Mouse (Mus musculus) hindbrain, embryonic 10.5 days (tissue): ENCODE measurements around the gene Olfr665. TPM values are rescaled to one million over a fixed set of nuclear protein-coding genes. Genes with fewer than 3 reads are reported as not detected.
"Not testable (repeated sequence)": the region's sequence is repeated elsewhere in the genome, so short reads cannot be mapped to it uniquely, and the experiment has no call there.

Experiments used
- DNase-seq: peaks from one replicate; pipeline ENCODE4 v3.0.0-alpha.2; 2017; ENCODE audit warnings: low spot score
- H3K27ac ChIP-seq: fragments of 300-500 bp; sonication (generic); 2 replicates; pipeline ENCODE4 v1.5.1; 2016; ENCODE audit warnings: mild to moderate bottlenecking, moderate library complexity
- H3K27me3 ChIP-seq: fragments of 300-500 bp; sonication (generic); 2 replicates; pipeline ENCODE4 v1.6.1; 2016; ENCODE audit warnings: mild to moderate bottlenecking; ENCODE audit not compliant: poor library complexity, insufficient read depth, severe bottlenecking
- H3K36me3 ChIP-seq: fragments of 300-500 bp; sonication (generic); 2 replicates; pipeline ENCODE4 v1.6.1; 2016; ENCODE audit warnings: mild to moderate bottlenecking, moderate library complexity
- H3K4me1 ChIP-seq: fragments of 300-500 bp; sonication (generic); replicated peaks from 2 replicates; pipeline ENCODE4 v1.6.1; 2016; ENCODE audit warnings: mild to moderate bottlenecking
- H3K4me3 ChIP-seq: fragments of 300-500 bp; sonication (generic); 2 replicates; pipeline ENCODE4 v1.5.1; 2016; ENCODE audit warnings: mild to moderate bottlenecking, moderate library complexity
- H3K9me3 ChIP-seq: fragments of 300-500 bp; sonication (generic); 2 replicates; pipeline ENCODE4 v1.6.1; 2016; ENCODE audit warnings: mild to moderate bottlenecking, moderate library complexity
- WGBS: fragments of 180-500 bp; shearing (Covaris S2); methylation state at CpG from one replicate; pipeline ENCODE4 v1.1.7; 2016; 5-methylcytosine and 5-hydroxymethylcytosine counted together
- polyA plus RNA-seq: library from polyadenylated mRNA; unstranded; fragments of >200 nt; fragmentation: Nextera tagmentation; extraction: Ambion mirVana; gene quantifications from 2 replicates; pipeline ENCODE4 v1.2.1, GENCODE M21; 2016

The Olfr665 gene
- polyA plus RNA-seq, result not detected in 2 replicates

- no peak within 1 kb of the TSS for H3K27ac ChIP-seq
- no peak within 1 kb of the TSS for H3K4me3 ChIP-seq
- H3K27me3 ChIP-seq, result no peaks in the 10 kb centered on the region
- no peak for DNase-seq
- no peaks in the 10 kb centered on the region for H3K9me3 ChIP-seq
- H3K36me3 ChIP-seq, result no peaks in the 10 kb centered on the region
- 70% methylated on average over 1 of the region's 1 CpGs for WGBS
- no peaks in the 10 kb centered on the region for H3K4me1 ChIP-seq
These were observed at the start of gene Olfr665 for GRCm38 (mm10) chr7:104877731-104878130. TSS of gene Olfr665 (plus strand) at chr7:104878031.

GRCm38 (mm10) chr7:104842503-104842902, 35.3 kb upstream of the Olfr665 start, which contains the start of gene Usp17lb:
TSS of gene Usp17lb (minus strand) at chr7:104842603.
- Histone ChIP-seq H3K27me3 (no peaks in the 10 kb centered on the region), H3K4me3 (no peak within 1 kb of the TSS), H3K9me3 (no peaks in the 10 kb centered on the region), H3K36me3 (no peaks in the 10 kb centered on the region), H3K4me1 (no peaks in the 10 kb centered on the region), H3K27ac (no peak within 1 kb of the TSS)
- DNase-seq, result no peak
- WGBS, result 76% methylated on average over 1 of the region's 1 CpGs

- 77% methylated on average over 1 of the region's 1 CpGs for WGBS
- Histone ChIP-seq H3K27me3 (no peaks in the 10 kb centered on the region), H3K9me3 (no peaks in the 10 kb centered on the region), H3K27ac (no peak overlapping the region), H3K36me3 (no peaks in the 10 kb centered on the region), H3K4me3 (no peak overlapping the region), H3K4me1 (no peaks in the 10 kb centered on the region)
- DNase-seq, result no peak
These were observed 34.0 kb upstream of the Olfr665 start for GRCm38 (mm10) chr7:104843731-104844287.

- H3K9me3 ChIP-seq, H3K27ac ChIP-seq, DNase-seq, H3K4me1 ChIP-seq, H3K36me3 ChIP-seq, H3K27me3 ChIP-seq, H3K4me3 ChIP-seq: not testable (repeated sequence)
- 80% methylated on average over 2 of the region's 2 CpGs for WGBS
These were observed 26.3 kb upstream of the Olfr665 start for GRCm38 (mm10) chr7:104851546-104851945.

GRCm38 (mm10) chr7:104855248-104855750, 22.5 kb upstream of the Olfr665 start:
- WGBS, result 85% methylated on average over 3 of the region's 3 CpGs
- no peak for DNase-seq
- H3K9me3 ChIP-seq, result no peaks in the 10 kb centered on the region
- H3K4me3 ChIP-seq, result no peak overlapping the region
- no peaks in the 10 kb centered on the region for H3K4me1 ChIP-seq
- no peaks in the 10 kb centered on the region for H3K36me3 ChIP-seq
- H3K27me3 ChIP-seq, result no peaks in the 10 kb centered on the region
- H3K27ac ChIP-seq, result no peak overlapping the region

- WGBS, result 75% methylated on average over 2 of the region's 2 CpGs
- H3K9me3 ChIP-seq, H3K36me3 ChIP-seq, H3K4me1 ChIP-seq, H3K27me3 ChIP-seq, H3K27ac ChIP-seq, H3K4me3 ChIP-seq, DNase-seq: not testable (repeated sequence)
These were observed 21.1 kb upstream of the Olfr665 start, which contains the start of gene Usp17la for GRCm38 (mm10) chr7:104856709-104857108. TSS of gene Usp17la (plus strand) at chr7:104857009.

- Histone ChIP-seq H3K4me1 (no peaks in the 10 kb centered on the region), H3K27me3 (no peaks in the 10 kb centered on the region), H3K4me3 (no peak overlapping the region), H3K9me3 (0 out of 2 replicates have a peak, but pooled peaks cover 2% of the 10 kb centered on the region), H3K36me3 (no peaks in the 10 kb centered on the region), H3K27ac (no peak overlapping the region)
- DNase-seq, result no peak
- WGBS, result 76% methylated on average over 1 of the region's 1 CpGs
These were observed 20.1 kb upstream of the Olfr665 start for GRCm38 (mm10) chr7:104857683-104858082.

GRCm38 (mm10) chr7:104861381-104861780, 16.4 kb upstream of the Olfr665 start:
- 0 out of 2 replicates have a peak, but pooled peaks cover 2% of the 10 kb centered on the region for H3K9me3 ChIP-seq
- H3K27me3 ChIP-seq, result no peaks in the 10 kb centered on the region
- no peak for DNase-seq
- H3K4me1 ChIP-seq, result no peaks in the 10 kb centered on the region
- WGBS, result 87% methylated on average over 3 of the region's 3 CpGs
- H3K36me3 ChIP-seq, result no peaks in the 10 kb centered on the region
- no peak overlapping the region for H3K27ac ChIP-seq
- H3K4me3 ChIP-seq, result no peak overlapping the region

- 85% methylated on average over 2 of the region's 2 CpGs for WGBS
- no peaks in the 10 kb centered on the region for H3K9me3 ChIP-seq
These were observed 18.0 kb downstream of the Olfr665 start, which contains the start of gene Olfr666 for GRCm38 (mm10) chr7:104895852-104896251. TSS of gene Olfr666 (minus strand) at chr7:104895952.

GRCm38 (mm10) chr7:104921382-104921781, 43.6 kb downstream of the Olfr665 start, which contains the start of gene Olfr667:
TSS of gene Olfr667 (minus strand) at chr7:104921482.
- no peak within 1 kb of the TSS for H3K4me3 ChIP-seq
- H3K27ac ChIP-seq, result no peak within 1 kb of the TSS
- H3K27me3 ChIP-seq, result no peaks in the 10 kb centered on the region
- WGBS, result 78% methylated on average over 1 of the region's 1 CpGs
- DNase-seq, result no peak
- H3K9me3 ChIP-seq, result no peaks in the 10 kb centered on the region
- no peaks in the 10 kb centered on the region for H3K4me1 ChIP-seq
- H3K36me3 ChIP-seq, result no peaks in the 10 kb centered on the region

More at GRCm38 (mm10) chr7:104895852-104896251, 18.0 kb downstream of the Olfr665 start, which contains the start of gene Olfr666:
- no peaks in the 10 kb centered on the region for H3K27me3 ChIP-seq
- H3K4me3 ChIP-seq, result no peak within 1 kb of the TSS
- H3K4me1 ChIP-seq, result no peaks in the 10 kb centered on the region
- no peak for DNase-seq
- no peak within 1 kb of the TSS for H3K27ac ChIP-seq
- no peaks in the 10 kb centered on the region for H3K36me3 ChIP-seq

GRCm38 (mm10) chr7:104927957-104928356, 50.1 kb downstream of the Olfr665 start, which contains the start of gene Olfr668:
TSS of gene Olfr668 (minus strand) at chr7:104928057.
- WGBS, result 85% methylated on average over 1 of the region's 1 CpGs
- no peak for DNase-seq
- H3K27me3 ChIP-seq, result no peaks in the 10 kb centered on the region
- no peak within 1 kb of the TSS for H3K4me3 ChIP-seq
- no peaks in the 10 kb centered on the region for H3K9me3 ChIP-seq
- H3K36me3 ChIP-seq, result no peaks in the 10 kb centered on the region
- no peaks in the 10 kb centered on the region for H3K4me1 ChIP-seq
- H3K27ac ChIP-seq, result no peak within 1 kb of the TSS
